Mouse (Mus musculus) limb, embryonic 11.5 days (tissue): Measurements from ENCODE around the gene Cxcl12. TPM values are rescaled to one million over a fixed set of nuclear protein-coding genes. Genes with fewer than 3 reads are reported as not detected.

ENCODE experiments used
- ATAC-seq: fragments of 200-750 bp; cut with Nextera tagmentation; 2 replicates; pipeline ENCODE4 v1.8.0; 2017; ENCODE audit warnings: low read depth; ENCODE audit not compliant: insufficient number of reproducible peaks, low FRiP score, low TSS enrichment
- DNase-seq: peaks from one replicate; pipeline ENCODE4 v3.0.0-alpha.2; 2015; ENCODE audit warnings: low spot score
- H3K27ac ChIP-seq: fragments of 300-500 bp; sonication (generic); replicated peaks from 2 replicates; pipeline ENCODE4 v1.5.1; 2014; ENCODE audit warnings: low read depth, mild to moderate bottlenecking, low read length
- H3K27me3 ChIP-seq: fragments of 300-500 bp; sonication (generic); 2 replicates; pipeline ENCODE4 v1.6.1; 2014; ENCODE audit warnings: mild to moderate bottlenecking, low read length, mixed read lengths; ENCODE audit not compliant: control insufficient read depth, insufficient read depth
- H3K36me3 ChIP-seq: fragments of 300-500 bp; sonication (generic); 2 replicates; pipeline ENCODE4 v1.6.1; 2014; ENCODE audit warnings: mild to moderate bottlenecking, low read length, moderate library complexity, mixed read lengths; ENCODE audit not compliant: control insufficient read depth, insufficient read depth
- H3K4me1 ChIP-seq: fragments of 300-500 bp; sonication (generic); 2 replicates; pipeline ENCODE4 v1.6.1; 2014; ENCODE audit warnings: low read length, mixed read lengths; ENCODE audit not compliant: control insufficient read depth, insufficient read depth
- H3K4me2 ChIP-seq: fragments of 300-500 bp; sonication (generic); 2 replicates; pipeline ENCODE4 v1.6.1; 2014; ENCODE audit warnings: low read depth, mild to moderate bottlenecking, moderate library complexity; ENCODE audit not compliant: severe bottlenecking
- H3K4me3 ChIP-seq: fragments of 300-500 bp; sonication (generic); 2 replicates; pipeline ENCODE4 v1.5.1; 2014; ENCODE audit warnings: low read depth, low read length
- H3K9ac ChIP-seq: fragments of 300-500 bp; sonication (generic); 2 replicates; pipeline ENCODE4 v1.6.1; 2014; ENCODE audit warnings: mild to moderate bottlenecking, low read length
- H3K9me3 ChIP-seq: fragments of 300-500 bp; sonication (generic); 2 replicates; pipeline ENCODE4 v1.6.1; 2016; ENCODE audit warnings: low read length; ENCODE audit not compliant: control insufficient read depth
- WGBS: fragments of 180-500 bp; shearing (Covaris S2); extraction: QIAGEN DNeasy Blood & Tissue Kit; methylation state at CpG from one replicate; pipeline ENCODE4 v1.1.7; 2014; 5-methylcytosine and 5-hydroxymethylcytosine counted together
- polyA plus RNA-seq: library from polyadenylated mRNA; unstranded; fragments of >200 nt; fragmentation: Nextera tagmentation; extraction: Ambion mirVana; gene quantifications from 2 replicates; pipeline ENCODE4 v1.2.1, GENCODE M21; 2014

The Cxcl12 gene
- polyA plus RNA-seq, 1 experiment from 2014 or later, result 86.0 TPM

GRCm38 (mm10) chr6:117151484-117152149 lies 16.7 kb upstream of the Cxcl12 start:
- WGBS, result 4% methylated on average over 18 of the region's 18 CpGs
- Histone ChIP-seq H3K4me3 (0 out of 2 replicates have a peak overlapping the region, but pooled peaks have one; percentile 9), H3K27me3 (0 out of 2 replicates have a peak, but pooled peaks cover 2% of the 10 kb centered on the region), H3K9me3 (no peaks in the 10 kb centered on the region), H3K27ac (peak overlapping the region; percentile 69), H3K4me2 (no peak overlapping the region; the same call in 1 of the 2 replicates), H3K4me1 (peaks cover 21% of the 10 kb centered on the region), H3K9ac (no peak overlapping the region), H3K36me3 (no peaks in the 10 kb centered on the region)
- ATAC-seq (peak; percentile 88; the same call in 1 of the 2 replicates), DNase-seq (peak; percentile 80)

GRCm38 (mm10) chr6:117153046-117153445 lies 15.3 kb upstream of the Cxcl12 start:
- Histone ChIP-seq H3K4me3 (no peak overlapping the region), H3K9me3 (no peaks in the 10 kb centered on the region), H3K4me1 (peaks cover 24% of the 10 kb centered on the region), H3K27ac (no peak overlapping the region), H3K27me3 (peaks cover 2% of the 10 kb centered on the region; the same call in 1 of the 2 replicates), H3K36me3 (no peaks in the 10 kb centered on the region), H3K4me2 (no peak overlapping the region), H3K9ac (no peak overlapping the region)
- WGBS, result 73% methylated on average over 5 of the region's 5 CpGs
- ATAC-seq (no peak), DNase-seq (no peak)

GRCm38 (mm10) chr6:117156846-117157245 lies 11.5 kb upstream of the Cxcl12 start:
- Histone ChIP-seq H3K27me3 (peaks cover 2% of the 10 kb centered on the region; the same call in 1 of the 2 replicates), H3K4me3 (no peak overlapping the region), H3K4me1 (peaks cover 32% of the 10 kb centered on the region), H3K9me3 (no peaks in the 10 kb centered on the region), H3K9ac (no peak overlapping the region), H3K4me2 (no peak overlapping the region), H3K36me3 (no peaks in the 10 kb centered on the region), H3K27ac (no peak overlapping the region)
- WGBS, result 80% methylated on average over 4 of the region's 4 CpGs
- no peak for DNase-seq
- no peak for ATAC-seq

- peaks cover 18% of the 10 kb centered on the region for H3K4me1 ChIP-seq
- H3K4me2 ChIP-seq, result no peak overlapping the region
- no peaks in the 10 kb centered on the region for H3K36me3 ChIP-seq
- H3K4me3 ChIP-seq, result no peak overlapping the region
- ATAC-seq (peak; percentile 51; the same call in 1 of the 2 replicates), DNase-seq (peak; percentile 61)
- WGBS, result 21% methylated on average over 16 of the region's 16 CpGs
- H3K27me3 ChIP-seq, result peaks cover 2% of the 10 kb centered on the region; the same call in 1 of the 2 replicates
- H3K9ac ChIP-seq, result no peak overlapping the region
- H3K27ac ChIP-seq, result no peak overlapping the region
- no peaks in the 10 kb centered on the region for H3K9me3 ChIP-seq
Observed at GRCm38 (mm10) chr6:117159710-117160690, 8.3 kb upstream of the Cxcl12 start.

GRCm38 (mm10) chr6:117163486-117163885 lies 4.8 kb upstream of the Cxcl12 start:
- WGBS, result 73% methylated on average over 5 of the region's 5 CpGs
- H3K9ac ChIP-seq, result no peak overlapping the region

GRCm38 (mm10) chr6:117166581-117167425 lies 1.5 kb upstream of the Cxcl12 start:
- H3K27me3 ChIP-seq, result peaks cover 16% of the 10 kb centered on the region; the same call in 1 of the 2 replicates
- no peaks in the 10 kb centered on the region for H3K36me3 ChIP-seq
- 0 out of 2 replicates have a peak overlapping the region, but pooled peaks have one; percentile 14 for H3K27ac ChIP-seq
- H3K4me2 ChIP-seq, result peak overlapping the region; percentile 90; the same call in 1 of the 2 replicates
- peak; percentile 79 for ATAC-seq
- H3K4me3 ChIP-seq, result no peak overlapping the region
- peak; percentile 98 for DNase-seq
- peaks cover 18% of the 10 kb centered on the region for H3K4me1 ChIP-seq
- 1% methylated on average over 16 of the region's 16 CpGs for WGBS
- H3K9me3 ChIP-seq, result no peaks in the 10 kb centered on the region
- no peak overlapping the region; the same call in 1 of the 2 replicates for H3K9ac ChIP-seq

More at GRCm38 (mm10) chr6:117163486-117163885, 4.8 kb upstream of the Cxcl12 start:
- Histone ChIP-seq H3K4me1 (peaks cover 34% of the 10 kb centered on the region), H3K27me3 (peaks cover 11% of the 10 kb centered on the region; the same call in 1 of the 2 replicates), H3K9me3 (no peaks in the 10 kb centered on the region), H3K4me3 (no peak overlapping the region), H3K27ac (no peak overlapping the region), H3K36me3 (no peaks in the 10 kb centered on the region), H3K4me2 (no peak overlapping the region)
- ATAC-seq (no peak), DNase-seq (no peak)

- ATAC-seq (no peak), DNase-seq (no peak)
- Histone ChIP-seq H3K9ac (no peak overlapping the region), H3K4me3 (no peak overlapping the region), H3K27ac (no peak overlapping the region), H3K36me3 (no peaks in the 10 kb centered on the region), H3K4me1 (peaks cover 18% of the 10 kb centered on the region), H3K27me3 (peaks cover 18% of the 10 kb centered on the region), H3K9me3 (no peaks in the 10 kb centered on the region), H3K4me2 (peak overlapping the region; percentile 90)
- 16% methylated on average over 7 of the region's 7 CpGs for WGBS
Observed at GRCm38 (mm10) chr6:117167426-117167730, 957 bp upstream of the Cxcl12 start.
